ENCODE assay signal across 12 mouse cellular contexts in the genomic region with DNA sequence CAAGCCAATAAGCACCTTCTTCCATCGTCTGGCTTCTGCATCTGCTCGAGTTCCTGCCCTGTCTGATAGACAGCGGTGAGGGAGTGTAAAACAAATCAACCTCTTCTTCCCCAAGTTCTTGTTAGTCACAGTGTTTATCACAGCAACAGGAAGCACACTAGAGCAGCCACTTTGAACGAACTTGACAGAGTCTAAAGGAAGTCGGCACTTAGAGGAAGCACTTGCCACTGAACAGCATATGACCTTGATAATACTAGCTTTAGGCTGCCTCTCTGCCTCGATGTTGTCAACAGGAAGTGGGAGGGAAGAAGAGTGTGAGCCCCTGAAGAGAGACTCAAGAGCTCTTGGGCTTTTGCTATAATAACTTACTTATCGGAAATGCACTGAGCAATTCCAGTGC.
DNase-seq lines count a peak whose midpoint lies in the region; ATAC-seq and TF ChIP-seq lines count a peak whose summit lies in the region.
"Had no signal": no experiment of that assay in that cellular context is flagged by ENCODE, and none has a peak within 500 bp of the region (broad histone marks: within the 10 kb centered on the region; RNA-seq: fewer than 3 reads in every experiment).

No protein-coding gene starts in this region.

- peaks cover 3% of the 10 kb centered on the region; the same call in 1 of the 2 replicates for H3K27me3 ChIP-seq in kidney, embryonic 16.5 days (ENCODE audit: insufficient read depth, low read length)
- H3K27me3 ChIP-seq in CH12.LX (replicated peaks): no peaks in the 10 kb centered on the region
- no peaks in the 10 kb centered on the region for H3K27me3 ChIP-seq in liver, embryonic 12.5 days (replicated peaks)
- H3K27me3 ChIP-seq in forebrain, embryonic 16.5 days (replicated peaks; ENCODE audit: control insufficient read depth, insufficient read depth, low read length): no peaks in the 10 kb centered on the region
- H3K27me3 ChIP-seq: midbrain, embryonic 12.5 days had no signal

- peak; percentile 35; the same call in 1 of the 2 replicates for ATAC-seq in kidney, embryonic 16.5 days (ENCODE audit: low FRiP score, low TSS enrichment)
- peak; percentile 71 for ATAC-seq in liver, embryonic 12.5 days
- ATAC-seq in forebrain, embryonic 16.5 days: no peak

- DNase-seq in kidney, postnatal 25 days: no peak
- peak; percentile 2 for DNase-seq in CH12.LX (ENCODE audit: extremely low read depth)
- peak; percentile 9 to 59 for DNase-seq in thymus, adult 18-20 months
- no peak for DNase-seq in ovary, postnatal 14 days (ENCODE audit: low spot score)
- no peak for DNase-seq in left cerebral cortex, adult 8-10 months (ENCODE audit: low spot score in 2 of 2)
- DNase-seq: cerebellum, postnatal 14 days; gastrocnemius, postnatal 36 days had no signal

- H3K4me2 ChIP-seq in kidney, embryonic 16.5 days (replicated peaks; ENCODE audit: low read depth, low read length): no peak overlapping the region
- no peak overlapping the region for H3K4me2 ChIP-seq in CH12.LX (ENCODE audit: insufficient read depth, low read depth, poor library complexity, severe bottlenecking)
- no peak overlapping the region for H3K4me2 ChIP-seq in liver, embryonic 12.5 days
- H3K4me2 ChIP-seq in forebrain, embryonic 16.5 days (ENCODE audit: low read length): no peak overlapping the region
- H3K4me2 ChIP-seq: midbrain, embryonic 12.5 days had no signal

- WGBS in kidney, embryonic 16.5 days: 62% methylated on average over 7 of the region's 7 CpGs
- 28% methylated on average over 7 of the region's 7 CpGs for WGBS in liver, embryonic 12.5 days (ENCODE audit: insufficient replicate concordance)
- WGBS in forebrain, embryonic 16.5 days: 85% methylated on average over 7 of the region's 7 CpGs

- in situ Hi-C loops in CH12.LX (cut with MboI; ENCODE audit: low pct_ligation_motif_present, low pct_unique_long_range_greater_than_20kb, low sequenced_read_pairs): no loop called here

- no peak for TF ChIP-seq POLR2A in CH12.LX (IDR thresholded peaks at IDR 0.05; ENCODE audit: low read depth, low read length)

- no peak for TF ChIP-seq CTCF in CH12.LX (conservative IDR thresholded peaks at IDR 0.05 in 1 of 2, IDR thresholded peaks at IDR 0.05 in 1 of 2; ENCODE audit: low read depth in 2 of 2, low read length in 2 of 2)

- TF ChIP-seq RAD21 in CH12.LX (IDR thresholded peaks at IDR 0.05; ENCODE audit: low read depth, low read length): no peak

- no peaks in the 10 kb centered on the region for H3K4me1 ChIP-seq in kidney, embryonic 16.5 days (ENCODE audit: insufficient read depth, low read length)
- H3K4me1 ChIP-seq in CH12.LX (ENCODE audit: control insufficient read depth in 1 of 2, insufficient read depth in 2 of 2): no peaks in the 10 kb centered on the region
- no peaks in the 10 kb centered on the region for H3K4me1 ChIP-seq in liver, embryonic 12.5 days
- H3K4me1 ChIP-seq in forebrain, embryonic 16.5 days (replicated peaks; ENCODE audit: control insufficient read depth, insufficient read depth, low read length): no peaks in the 10 kb centered on the region
- H3K4me1 ChIP-seq: midbrain, embryonic 12.5 days had no signal

- no peak overlapping the region for H3K4me3 ChIP-seq in kidney, embryonic 16.5 days (ENCODE audit: low read length)
- no peak overlapping the region for H3K4me3 ChIP-seq in CH12.LX (replicated peaks in 1 of 3; ENCODE audit: low read depth in 2 of 3, low read length in 2 of 3, poor library complexity in 1 of 3)
- no peak overlapping the region for H3K4me3 ChIP-seq in liver, embryonic 12.5 days
- H3K4me3 ChIP-seq in forebrain, embryonic 16.5 days (replicated peaks; ENCODE audit: low read length): no peak overlapping the region
- H3K4me3 ChIP-seq: erythroblast, embryonic 14.5 days; midbrain, embryonic 12.5 days had no signal

- no peak for TF ChIP-seq EP300 in CH12.LX (IDR thresholded peaks at IDR 0.05; ENCODE audit: low read length)

- no peaks in the 10 kb centered on the region for H3K79me2 ChIP-seq in CH12.LX (replicated peaks; ENCODE audit: control insufficient read depth, extremely low read depth, insufficient read depth, poor library complexity, severe bottlenecking)

- dilution Hi-C loops in CH12.LX (cut with MboI; ENCODE audit: extremely low pct_ligation_motif_present, extremely low pct_unique_long_range_greater_than_20kb, low sequenced_read_pairs): no loop called here

- H3K9me3 ChIP-seq in kidney, embryonic 16.5 days (ENCODE audit: low read length): no peaks in the 10 kb centered on the region
- H3K9me3 ChIP-seq in CH12.LX (replicated peaks; ENCODE audit: low read length): no peaks in the 10 kb centered on the region
- no peaks in the 10 kb centered on the region for H3K9me3 ChIP-seq in liver, embryonic 12.5 days (replicated peaks)
- H3K9me3 ChIP-seq in forebrain, embryonic 16.5 days (ENCODE audit: control insufficient read depth, low read length): no peaks in the 10 kb centered on the region
- H3K9me3 ChIP-seq: midbrain, embryonic 12.5 days had no signal

- H3K27ac ChIP-seq in kidney, embryonic 16.5 days (ENCODE audit: low read length): no peak overlapping the region
- H3K27ac ChIP-seq in CH12.LX (ENCODE audit: insufficient read depth, low read depth): no peak overlapping the region
- no peak overlapping the region for H3K27ac ChIP-seq in liver, embryonic 12.5 days
- no peak overlapping the region for H3K27ac ChIP-seq in forebrain, embryonic 16.5 days (ENCODE audit: low read length)
- H3K27ac ChIP-seq: midbrain, embryonic 12.5 days had no signal

- no peak overlapping the region for H3K9ac ChIP-seq in kidney, embryonic 16.5 days (replicated peaks; ENCODE audit: low read length)
- H3K9ac ChIP-seq in CH12.LX (ENCODE audit: insufficient read depth, low read depth): no peak overlapping the region
- no peak overlapping the region for H3K9ac ChIP-seq in liver, embryonic 12.5 days
- no peak overlapping the region for H3K9ac ChIP-seq in forebrain, embryonic 16.5 days (replicated peaks; ENCODE audit: low read depth, low read length)
- H3K9ac ChIP-seq: midbrain, embryonic 12.5 days had no signal

- H3K36me3 ChIP-seq in kidney, embryonic 16.5 days (ENCODE audit: insufficient read depth, low read length): no peaks in the 10 kb centered on the region
- H3K36me3 ChIP-seq in CH12.LX (replicated peaks in 1 of 2; ENCODE audit: control insufficient read depth in 1 of 2, insufficient read depth in 1 of 2, low read length in 1 of 2): no peaks in the 10 kb centered on the region
- no peaks in the 10 kb centered on the region for H3K36me3 ChIP-seq in liver, embryonic 12.5 days
- H3K36me3 ChIP-seq in forebrain, embryonic 16.5 days (ENCODE audit: control insufficient read depth, insufficient read depth): no peaks in the 10 kb centered on the region
- H3K36me3 ChIP-seq: midbrain, embryonic 12.5 days had no signal

TF ChIP-seq in CH12.LX, 34 proteins besides CTCF, POLR2A, EP300 and RAD21:
- TF ChIP-seq JUN (IDR thresholded peaks at IDR 0.05; ENCODE audit: insufficient read depth, low read depth, low read length): no peak
- no peak for TF ChIP-seq MAX (IDR thresholded peaks at IDR 0.05; ENCODE audit: low read length)
- TF ChIP-seq CHD1 (IDR thresholded peaks at IDR 0.05; ENCODE audit: low read depth, low read length): no peak
- no peak for TF ChIP-seq USF1 (IDR thresholded peaks at IDR 0.05; ENCODE audit: low read depth, low read length)
- TF ChIP-seq JUND (conservative IDR thresholded peaks at IDR 0.05; ENCODE audit: low read depth, low read length): no peak
- TF ChIP-seq ZC3H11A (IDR thresholded peaks at IDR 0.05; ENCODE audit: low read depth, low read length): no peak
- TF ChIP-seq SIN3A (IDR thresholded peaks at IDR 0.05; ENCODE audit: low read length): no peak
- no peak for TF ChIP-seq ZMIZ1 (IDR thresholded peaks at IDR 0.05; ENCODE audit: low read depth, low read length)
- no peak for TF ChIP-seq BHLHE40 (IDR thresholded peaks at IDR 0.05; ENCODE audit: low read depth, low read length)
- TF ChIP-seq PAX5 (IDR thresholded peaks at IDR 0.05; ENCODE audit: low read length): no peak
- no peak for TF ChIP-seq ETS1 (conservative IDR thresholded peaks at IDR 0.05; ENCODE audit: low read depth, low read length)

Comparison
In these comparisons a context has a peak if more than half of its experiments do, and no peak if none do; other contexts are left out.
1. DNase-seq: peak in CH12.LX (single experiment) and thymus, adult 18-20 months (2 of 2); none in kidney, postnatal 25 days (0 of 2), ovary, postnatal 14 days (single experiment) and left cerebral cortex, adult 8-10 months (0 of 2).